In genomic region chr1:133025051-133025795, GRCm38 (mm10) we compare ENCODE assay signal across 8 mouse cellular contexts. TPM values are rescaled to one million over a fixed set of nuclear protein-coding genes. Genes with fewer than 3 reads are reported as not detected.
DNase-seq lines count a peak whose midpoint lies in the region; ATAC-seq and TF ChIP-seq lines count a peak whose summit lies in the region.

No protein-coding gene starts in this region.

- H3K27ac ChIP-seq in CH12.LX (ENCODE audit: insufficient read depth, low read depth), result peak overlapping the region; percentile 84
- H3K27ac ChIP-seq in forebrain, embryonic 12.5 days, result peak overlapping the region; percentile 87
- peak overlapping the region; percentile 92 for H3K27ac ChIP-seq in heart, postnatal 0 days (ENCODE audit: low read depth)
- H3K27ac ChIP-seq in liver, embryonic 16.5 days (ENCODE audit: low read length), result peak overlapping the region; percentile 86
- H3K27ac ChIP-seq in neural tube, embryonic 13.5 days (replicated peaks), result peak overlapping the region; percentile 94
- H3K27ac ChIP-seq in testis, adult 2 months (ENCODE audit: control insufficient read depth, insufficient read depth, low read depth, low read length), result peak overlapping the region; percentile 99

- ATAC-seq in forebrain, embryonic 12.5 days (ENCODE audit: low FRiP score), result peak; percentile 95
- peak; percentile 97 for ATAC-seq in heart, postnatal 0 days (ENCODE audit: insufficient read depth, low read depth)
- peak; percentile 96 for ATAC-seq in liver, embryonic 16.5 days (ENCODE audit: low read depth)
- peak; percentile 95 for ATAC-seq in neural tube, embryonic 13.5 days (ENCODE audit: low read depth)

- peaks cover 3% of the 10 kb centered on the region for H3K9me3 ChIP-seq in CH12.LX (replicated peaks; ENCODE audit: low read length)
- H3K9me3 ChIP-seq in forebrain, embryonic 12.5 days, result no peaks in the 10 kb centered on the region
- H3K9me3 ChIP-seq in heart, postnatal 0 days (replicated peaks; ENCODE audit: control insufficient read depth, low read length), result no peaks in the 10 kb centered on the region
- H3K9me3 ChIP-seq in liver, embryonic 16.5 days (replicated peaks; ENCODE audit: control insufficient read depth, low read length), result no peaks in the 10 kb centered on the region
- H3K9me3 ChIP-seq in neural tube, embryonic 13.5 days, result no peaks in the 10 kb centered on the region

- peaks cover 3 to 6% of the 10 kb centered on the region in 2 experiments for H3K36me3 ChIP-seq in CH12.LX (replicated peaks in 1 of 2; ENCODE audit: control insufficient read depth in 1 of 2, insufficient read depth in 1 of 2, low read length in 1 of 2)
- H3K36me3 ChIP-seq in forebrain, embryonic 12.5 days (replicated peaks), result no peaks in the 10 kb centered on the region
- H3K36me3 ChIP-seq in heart, postnatal 0 days (replicated peaks; ENCODE audit: control insufficient read depth, insufficient read depth, low read length), result no peaks in the 10 kb centered on the region
- H3K36me3 ChIP-seq in liver, embryonic 16.5 days (ENCODE audit: control insufficient read depth, insufficient read depth), result no peaks in the 10 kb centered on the region
- H3K36me3 ChIP-seq in neural tube, embryonic 13.5 days, result 0 out of 2 replicates have a peak, but pooled peaks cover 3% of the 10 kb centered on the region
- no peaks in the 10 kb centered on the region; the same call in 1 of the 2 replicates for H3K36me3 ChIP-seq in testis, adult 2 months (ENCODE audit: control insufficient read depth, insufficient read depth, low read length)

- no peak for TF ChIP-seq RAD21 in CH12.LX (IDR thresholded peaks at IDR 0.05; ENCODE audit: low read depth, low read length)

- peak overlapping the region; percentile 71 to 99 (median 78) for H3K4me3 ChIP-seq in CH12.LX (replicated peaks in 1 of 3; ENCODE audit: low read depth in 2 of 3, low read length in 2 of 3, poor library complexity in 1 of 3)
- peak overlapping the region; percentile 67 for H3K4me3 ChIP-seq in forebrain, embryonic 12.5 days (replicated peaks)
- H3K4me3 ChIP-seq in heart, postnatal 0 days (ENCODE audit: low read depth, low read length), result peak overlapping the region; percentile 95
- H3K4me3 ChIP-seq in liver, embryonic 16.5 days (ENCODE audit: low read depth, low read length), result peak overlapping the region; percentile 92
- peak overlapping the region; percentile 91 for H3K4me3 ChIP-seq in neural tube, embryonic 13.5 days
- peak overlapping the region; percentile 100 for H3K4me3 ChIP-seq in testis, adult 2 months (ENCODE audit: control insufficient read depth, low read depth, low read length)

- H3K27me3 ChIP-seq in CH12.LX (replicated peaks), result no peaks in the 10 kb centered on the region
- no peaks in the 10 kb centered on the region for H3K27me3 ChIP-seq in forebrain, embryonic 12.5 days
- H3K27me3 ChIP-seq in heart, postnatal 0 days (ENCODE audit: control insufficient read depth, insufficient read depth, low read length), result no peaks in the 10 kb centered on the region
- no peaks in the 10 kb centered on the region for H3K27me3 ChIP-seq in liver, embryonic 16.5 days (ENCODE audit: control insufficient read depth, insufficient read depth, low read depth, low read length)
- H3K27me3 ChIP-seq in neural tube, embryonic 13.5 days, result no peaks in the 10 kb centered on the region
- no peaks in the 10 kb centered on the region for H3K27me3 ChIP-seq in testis, adult 2 months (ENCODE audit: control insufficient read depth, insufficient read depth, low read length)

- no peak for TF ChIP-seq CTCF in CH12.LX (conservative IDR thresholded peaks at IDR 0.05 in 1 of 2, IDR thresholded peaks at IDR 0.05 in 1 of 2; ENCODE audit: low read depth in 2 of 2, low read length in 2 of 2)
- no peak for TF ChIP-seq CTCF in heart, postnatal 0 days (IDR thresholded peaks at IDR 0.05; ENCODE audit: low read depth)
- TF ChIP-seq CTCF in testis, adult 2 months (IDR thresholded peaks at IDR 0.05; ENCODE audit: control insufficient read depth, insufficient read depth, insufficient replicate concordance, low read depth, low read length), result no peak

- peak; percentile 81; the same call in 1 of the 2 replicates for TF ChIP-seq POLR2A in CH12.LX (IDR thresholded peaks at IDR 0.05; ENCODE audit: low read depth, low read length)
- peak; percentile 94 for TF ChIP-seq POLR2A in testis, adult 2 months (IDR thresholded peaks at IDR 0.05; ENCODE audit: control insufficient read depth, low read depth, low read length)

- H3K79me2 ChIP-seq in CH12.LX (replicated peaks; ENCODE audit: control insufficient read depth, extremely low read depth, insufficient read depth, poor library complexity, severe bottlenecking), result peaks cover 44% of the 10 kb centered on the region

- in situ Hi-C loops in CH12.LX (cut with MboI; ENCODE audit: low pct_ligation_motif_present, low pct_unique_long_range_greater_than_20kb, low sequenced_read_pairs), result loop anchor here (25.0 kb wide), 1 partner anchor 337 kb away; the partner anchor contains the start of genes Etnk2 and Ren1

- no peak overlapping the region; the same call in 1 of the 2 replicates for H3K4me2 ChIP-seq in CH12.LX (ENCODE audit: insufficient read depth, low read depth, poor library complexity, severe bottlenecking)
- H3K4me2 ChIP-seq in forebrain, embryonic 12.5 days, result peak overlapping the region; percentile 64
- H3K4me2 ChIP-seq in heart, postnatal 0 days (ENCODE audit: low read depth, low read length), result peak overlapping the region; percentile 72
- H3K4me2 ChIP-seq in liver, embryonic 16.5 days (ENCODE audit: low read depth, low read length), result peak overlapping the region; percentile 77
- peak overlapping the region; percentile 65 for H3K4me2 ChIP-seq in neural tube, embryonic 13.5 days

- H3K9ac ChIP-seq in CH12.LX (ENCODE audit: insufficient read depth, low read depth), result peak overlapping the region; percentile 81
- peak overlapping the region; percentile 88 for H3K9ac ChIP-seq in forebrain, embryonic 12.5 days
- H3K9ac ChIP-seq in heart, postnatal 0 days (replicated peaks; ENCODE audit: low read depth, low read length), result peak overlapping the region; percentile 96
- peak overlapping the region; percentile 92 for H3K9ac ChIP-seq in liver, embryonic 16.5 days (ENCODE audit: low read depth, low read length)
- peak overlapping the region; percentile 94 for H3K9ac ChIP-seq in neural tube, embryonic 13.5 days

- 1% methylated on average over 40 of the region's 40 CpGs for WGBS in forebrain, embryonic 12.5 days
- WGBS in heart, postnatal 0 days, result under 1% methylated on average over 40 of the region's 40 CpGs
- WGBS in liver, embryonic 16.5 days (ENCODE audit: insufficient replicate concordance), result under 1% methylated on average over 40 of the region's 40 CpGs
- WGBS in neural tube, embryonic 13.5 days, result under 1% methylated on average over 40 of the region's 40 CpGs

- dilution Hi-C loops in CH12.LX (cut with MboI; ENCODE audit: extremely low pct_ligation_motif_present, extremely low pct_unique_long_range_greater_than_20kb, low sequenced_read_pairs), result no loop called here

- peaks cover 0 to 34% of the 10 kb centered on the region in 2 experiments; a peak in 2 of 4 replicates for H3K4me1 ChIP-seq in CH12.LX (ENCODE audit: control insufficient read depth in 1 of 2, insufficient read depth in 2 of 2)
- H3K4me1 ChIP-seq in forebrain, embryonic 12.5 days, result peaks cover 13% of the 10 kb centered on the region
- peaks cover 7% of the 10 kb centered on the region; the same call in 1 of the 2 replicates for H3K4me1 ChIP-seq in heart, postnatal 0 days (ENCODE audit: control insufficient read depth, insufficient read depth)
- peaks cover 28% of the 10 kb centered on the region for H3K4me1 ChIP-seq in liver, embryonic 16.5 days (ENCODE audit: control insufficient read depth, low read depth, low read length)
- peaks cover 8% of the 10 kb centered on the region for H3K4me1 ChIP-seq in neural tube, embryonic 13.5 days (replicated peaks)
- no peaks in the 10 kb centered on the region; the same call in 1 of the 2 replicates for H3K4me1 ChIP-seq in testis, adult 2 months (ENCODE audit: control insufficient read depth, insufficient read depth, low read length)

- DNase-seq in CH12.LX (ENCODE audit: extremely low read depth), result peak; percentile 95
- DNase-seq in c-Kit-positive CD71-positive TER-119-negative erythroid progenitor cells, embryonic 14.5 days (ENCODE audit: low read depth), result peak; percentile 92
- DNase-seq in heart, postnatal 0 days (ENCODE audit: low spot score), result peak; percentile 96
- DNase-seq in kidney, postnatal 4 days, result peak; percentile 87 to 93

- TF ChIP-seq EP300 in CH12.LX (IDR thresholded peaks at IDR 0.05; ENCODE audit: low read length), result peak; percentile 52; the same call in 1 of the 2 replicates
- TF ChIP-seq EP300 in heart, postnatal 0 days (IDR thresholded peaks at IDR 0.05; ENCODE audit: low read depth), result peak; percentile 48; the same call in 1 of the 2 replicates

TF ChIP-seq in CH12.LX, 34 proteins besides CTCF, POLR2A, EP300 and RAD21 (continues in another document):
- TF ChIP-seq NRF1 (IDR thresholded peaks at IDR 0.05; ENCODE audit: low read depth, low read length) (peak; percentile 44), MAX (IDR thresholded peaks at IDR 0.05; ENCODE audit: low read length) (peak; percentile 75), USF2 (conservative IDR thresholded peaks at IDR 0.05; ENCODE audit: low read depth, low read length) (no peak)

RNA-seq across cellular contexts. Expression of gene Mdm4, which starts 5.1 kb away (rescaled TPM):
- 84.5 and 107 TPM in 2 replicates for total RNA-seq in CH12.LX (2012; rRNA removed)
- 66.5 and 68.3 TPM in 2 replicates for total RNA-seq in CH12.LX (2014; rRNA removed)
- 78.9 and 79.0 TPM in 2 replicates for polyA plus RNA-seq in CH12.LX (2012; ENCODE audit: insufficient read length, low read depth)
- 52.8 and 53.1 TPM in 2 replicates for polyA plus RNA-seq in forebrain, embryonic 12.5 days (2016; fragmentation: Nextera tagmentation; extraction: Ambion mirVana)
- 29.5 and 42.2 TPM in 2 replicates for total RNA-seq in heart, postnatal 0 days (2014; rRNA removed; ENCODE audit: low replicate concordance)
- polyA plus RNA-seq in heart, postnatal 0 days (2015; fragmentation: Nextera tagmentation; extraction: Ambion mirVana), result 11.9 and 13.4 TPM in 2 replicates
- 12.7 and 13.4 TPM in 2 replicates for polyA plus RNA-seq in liver, embryonic 16.5 days (2015; fragmentation: Nextera tagmentation; extraction: Ambion mirVana)
- 30.0 and 33.6 TPM in 2 replicates for polyA plus RNA-seq in neural tube, embryonic 13.5 days (2015; fragmentation: Nextera tagmentation; extraction: Ambion mirVana)
- 39.6 and 46.7 TPM in 2 replicates for polyA plus RNA-seq in testis, adult 2 months (2012; rRNA removed)

RNA-seq across cellular contexts. Expression of gene Pik3c2b, which starts 20.2 kb away (rescaled TPM):
- total RNA-seq in CH12.LX (2012; rRNA removed) (15.9 and 16.5 TPM in 2 replicates), CH12.LX (2014; rRNA removed) (7.2 and 8.7 TPM in 2 replicates)
- 9.2 and 12.0 TPM in 2 replicates for polyA plus RNA-seq in CH12.LX (2012; ENCODE audit: insufficient read length, low read depth)
- 21.3 and 22.0 TPM in 2 replicates for polyA plus RNA-seq in forebrain, embryonic 12.5 days (2016; fragmentation: Nextera tagmentation; extraction: Ambion mirVana)
- 16.3 and 17.4 TPM in 2 replicates for total RNA-seq in heart, postnatal 0 days (2014; rRNA removed; ENCODE audit: low replicate concordance)
- 7.6 and 7.8 TPM in 2 replicates for polyA plus RNA-seq in heart, postnatal 0 days (2015; fragmentation: Nextera tagmentation; extraction: Ambion mirVana)
- polyA plus RNA-seq in liver, embryonic 16.5 days (2015; fragmentation: Nextera tagmentation; extraction: Ambion mirVana), result 0.85 and 1.2 TPM in 2 replicates
- 13.9 and 14.0 TPM in 2 replicates for polyA plus RNA-seq in neural tube, embryonic 13.5 days (2015; fragmentation: Nextera tagmentation; extraction: Ambion mirVana)
- polyA plus RNA-seq in testis, adult 2 months (2012; rRNA removed), result 1.1 and 1.3 TPM in 2 replicates

Comparison
In these comparisons a context has a peak if more than half of its experiments do, and no peak if none do; other contexts are left out.
1. Peak in every context shown above with its lines: DNase-seq, ATAC-seq, H3K4me3 ChIP-seq and H3K27ac ChIP-seq.